Comparison of ENCODE assay signal across 8 mouse cellular contexts in genomic region chr8:117660358-117661031, GRCm38 (mm10). TPM values are rescaled to one million over a fixed set of nuclear protein-coding genes. Genes with fewer than 3 reads are reported as not detected.
DNase-seq lines count a peak whose midpoint lies in the region; ATAC-seq and TF ChIP-seq lines count a peak whose summit lies in the region.

No protein-coding gene starts in this region.

- ATAC-seq in lung, embryonic 16.5 days (ENCODE audit: low read depth) = peak; percentile 84
- peak; percentile 39 for ATAC-seq in heart, embryonic 15.5 days (replicated peaks; ENCODE audit: insufficient number of reproducible peaks, insufficient read depth, low FRiP score, low read depth)
- ATAC-seq in neural tube, embryonic 12.5 days (ENCODE audit: low FRiP score, low read depth) = peak; percentile 70
- ATAC-seq in granulocyte monocyte progenitor cell, adult 5-6 weeks (replicated peaks; ENCODE audit: poor library complexity, severe bottlenecking) = no peak

- H3K9ac ChIP-seq in lung, embryonic 16.5 days (ENCODE audit: low read length) = no peak overlapping the region
- H3K9ac ChIP-seq in heart, embryonic 15.5 days = no peak overlapping the region
- no peak overlapping the region for H3K9ac ChIP-seq in neural tube, embryonic 12.5 days

- no peak overlapping the region for H3K4me3 ChIP-seq in lung, embryonic 16.5 days (ENCODE audit: low read length)
- no peak overlapping the region for H3K4me3 ChIP-seq in lung, adult 2 months (replicated peaks; ENCODE audit: extremely low read depth, low read depth, low read length)
- no peak overlapping the region for H3K4me3 ChIP-seq in heart, embryonic 15.5 days
- no peak overlapping the region for H3K4me3 ChIP-seq in neural tube, embryonic 12.5 days

- no peaks in the 10 kb centered on the region for H3K27me3 ChIP-seq in lung, embryonic 16.5 days (ENCODE audit: control insufficient read depth, insufficient read depth, low read depth, low read length)
- H3K27me3 ChIP-seq in heart, embryonic 15.5 days = no peaks in the 10 kb centered on the region
- H3K27me3 ChIP-seq in neural tube, embryonic 12.5 days (replicated peaks) = no peaks in the 10 kb centered on the region

- peaks cover 8% of the 10 kb centered on the region; the same call in 1 of the 2 replicates for H3K4me1 ChIP-seq in lung, embryonic 16.5 days (replicated peaks; ENCODE audit: control insufficient read depth, insufficient read depth, low read length)
- H3K4me1 ChIP-seq in lung, adult 2 months (ENCODE audit: control insufficient read depth, insufficient read depth, low read length) = no peaks in the 10 kb centered on the region
- H3K4me1 ChIP-seq in heart, embryonic 15.5 days (replicated peaks) = peaks cover 6% of the 10 kb centered on the region
- peaks cover 12% of the 10 kb centered on the region; the same call in 1 of the 2 replicates for H3K4me1 ChIP-seq in neural tube, embryonic 12.5 days

- H3K9me3 ChIP-seq in lung, embryonic 16.5 days (ENCODE audit: control insufficient read depth, low read length) = no peaks in the 10 kb centered on the region
- no peaks in the 10 kb centered on the region for H3K9me3 ChIP-seq in heart, embryonic 15.5 days (replicated peaks)
- H3K9me3 ChIP-seq in neural tube, embryonic 12.5 days = no peaks in the 10 kb centered on the region

- no peak for TF ChIP-seq POLR2A in lung, adult 2 months (IDR thresholded peaks at IDR 0.05; ENCODE audit: borderline replicate concordance, extremely low read depth, low read depth, low read length)

- no peak for DNase-seq in lung, adult 2 months
- peak; percentile 61 to 68 for DNase-seq in left cerebral cortex, postnatal 14 days (ENCODE audit: low spot score in 2 of 2)
- no peak for DNase-seq in spleen, postnatal 4 days (ENCODE audit: low spot score in 2 of 2)
- DNase-seq in adrenal gland, postnatal 10 days = no peak

- WGBS in lung, embryonic 16.5 days = 13% methylated on average over 11 of the region's 11 CpGs
- WGBS in lung, adult 2 months = 18% methylated on average over 11 of the region's 11 CpGs
- 23% methylated on average over 11 of the region's 11 CpGs for WGBS in heart, embryonic 15.5 days
- 23% methylated on average over 11 of the region's 11 CpGs for WGBS in neural tube, embryonic 12.5 days

- no peaks in the 10 kb centered on the region for H3K36me3 ChIP-seq in lung, embryonic 16.5 days (ENCODE audit: control insufficient read depth, insufficient read depth, low read length)
- no peaks in the 10 kb centered on the region for H3K36me3 ChIP-seq in heart, embryonic 15.5 days
- no peaks in the 10 kb centered on the region for H3K36me3 ChIP-seq in neural tube, embryonic 12.5 days

- no peak overlapping the region for H3K27ac ChIP-seq in lung, embryonic 16.5 days (ENCODE audit: low read length)
- no peak overlapping the region for H3K27ac ChIP-seq in heart, embryonic 15.5 days
- no peak overlapping the region for H3K27ac ChIP-seq in neural tube, embryonic 12.5 days

- intact Hi-C loops in left cerebral cortex, postnatal 14 days (cut with DNase I) = no loop called here

- no peak overlapping the region for H3K4me2 ChIP-seq in lung, embryonic 16.5 days (ENCODE audit: low read depth, low read length)
- 0 out of 2 replicates have a peak overlapping the region, but pooled peaks have one; percentile 15 for H3K4me2 ChIP-seq in heart, embryonic 15.5 days
- 0 out of 2 replicates have a peak overlapping the region, but pooled peaks have one; percentile 1 for H3K4me2 ChIP-seq in neural tube, embryonic 12.5 days (replicated peaks)

- TF ChIP-seq CTCF in lung, adult 2 months (IDR thresholded peaks at IDR 0.05; ENCODE audit: insufficient read depth, low read length) = no peak

RNA-seq across cellular contexts. Expression of gene Sdr42e1, which starts 13.0 kb away (rescaled TPM):
- 4.0 and 4.2 TPM in 2 replicates for polyA plus RNA-seq in lung, embryonic 16.5 days (2015; fragmentation: Nextera tagmentation; extraction: Ambion mirVana)
- 3.8 and 12.5 TPM in 2 replicates for polyA plus RNA-seq in lung, adult 2 months (2012; rRNA removed)
- 0.60 and 1.4 TPM in 2 replicates for polyA plus RNA-seq in heart, embryonic 15.5 days (2015; fragmentation: Nextera tagmentation; extraction: Ambion mirVana)
- total RNA-seq in left cerebral cortex, postnatal 14 days (2021) = 1 to 10 TPM; 4.1 to 4.9 TPM
- polyA plus RNA-seq in neural tube, embryonic 12.5 days (2016; fragmentation: Nextera tagmentation; extraction: Ambion mirVana) = 0.77 and 0.81 TPM in 2 replicates
- total RNA-seq in granulocyte monocyte progenitor cell, adult 5-6 weeks (2014; fragmentation: Nextera tagmentation) = 1.9 and 3.8 TPM in 2 replicates
- 6.0 and 9.6 TPM in 2 replicates for total RNA-seq in granulocyte monocyte progenitor cell, adult 5-6 weeks (2017)
- 1 to 10 TPM; 3.4 to 6.1 TPM for total RNA-seq in adrenal gland, postnatal 10 days (2021)

RNA-seq across cellular contexts. Expression of gene Hsd17b2, which starts 41.2 kb away (rescaled TPM):
- 1.6 TPM in 1 of 2 replicates, not detected in the other for polyA plus RNA-seq in lung, embryonic 16.5 days (2015; fragmentation: Nextera tagmentation; extraction: Ambion mirVana)
- 0.79 and 5.2 TPM in 2 replicates for polyA plus RNA-seq in lung, adult 2 months (2012; rRNA removed)
- polyA plus RNA-seq in heart, embryonic 15.5 days (2015; fragmentation: Nextera tagmentation; extraction: Ambion mirVana) = 0.62 TPM in 1 of 2 replicates, not detected in the other
- under 1 TPM in 1 of 2 experiments, not detected in 1; 0.26 TPM for total RNA-seq in left cerebral cortex, postnatal 14 days (2021)
- not detected in 2 replicates for polyA plus RNA-seq in neural tube, embryonic 12.5 days (2016; fragmentation: Nextera tagmentation; extraction: Ambion mirVana)
- not detected in 2 replicates for total RNA-seq in granulocyte monocyte progenitor cell, adult 5-6 weeks (2014; fragmentation: Nextera tagmentation)
- total RNA-seq in granulocyte monocyte progenitor cell, adult 5-6 weeks (2017) = not detected in 2 replicates
- total RNA-seq in adrenal gland, postnatal 10 days (2021) = 10 to 100 TPM; 15.1 to 32.4 TPM

Comparison
In these comparisons a context has a peak if more than half of its experiments do, and no peak if none do; other contexts are left out.
1. DNase-seq: peak in left cerebral cortex, postnatal 14 days (2 of 2); none in lung, adult 2 months (single experiment), spleen, postnatal 4 days (0 of 2) and adrenal gland, postnatal 10 days (single experiment).